Mouse (Mus musculus) E14TG2a.4 (cell line): Measurements from ENCODE around the gene Gm45717.

Experiments used
- CTCF ChIP-seq: conservative IDR thresholded peaks from 2 replicates; pipeline ENCODE4 v1.5.1; 2014; ENCODE audit warnings: low read length
- NANOG ChIP-seq: IDR thresholded peaks from 2 replicates; pipeline ENCODE4 v1.6.1; 2014; ENCODE audit warnings: borderline replicate concordance, low read length, mixed read lengths
- POU5F1 ChIP-seq: IDR thresholded peaks from 2 replicates; pipeline ENCODE4 v1.6.1; 2014; ENCODE audit warnings: low read length, borderline replicate concordance

DNA sequence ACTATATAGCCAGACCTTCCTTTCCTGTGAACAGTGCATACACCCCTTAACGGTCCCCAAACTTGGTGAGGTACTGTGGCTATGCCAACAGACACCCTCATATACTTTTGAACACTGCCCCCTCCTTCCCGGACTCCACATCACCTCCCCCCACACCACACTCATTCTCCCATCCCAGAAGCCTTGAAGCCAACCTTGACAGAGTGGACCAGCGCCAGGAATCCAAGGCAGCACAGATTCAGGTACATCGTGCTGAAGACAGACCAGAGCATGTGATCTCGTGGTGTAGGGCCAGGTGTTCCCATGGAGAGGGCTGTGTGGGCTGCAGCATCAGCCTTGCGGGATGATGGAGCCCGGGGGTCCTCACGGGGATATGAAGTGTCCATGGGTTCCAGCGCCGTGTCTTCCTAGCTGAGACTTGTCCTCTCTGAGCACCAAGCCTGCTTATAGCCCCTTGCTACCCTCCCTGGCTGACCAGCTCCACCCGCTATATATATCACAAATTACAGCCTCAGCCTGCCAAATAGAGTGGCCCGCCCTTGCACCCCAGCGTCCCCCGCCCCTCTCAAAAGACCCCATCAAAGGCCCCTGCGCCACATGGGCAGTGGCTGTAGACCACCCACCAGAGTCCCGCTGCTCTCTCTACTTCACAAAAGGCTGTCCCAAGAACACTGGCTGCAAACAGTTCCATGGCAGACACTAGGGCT is 5.8 kb downstream of the Gm45717 start, which contains the start of gene Ifitm5:
- TF ChIP-seq NANOG (no peak), CTCF (no peak), POU5F1 (no peak)
